Mouse (Mus musculus): Measurements from ENCODE around the gene Uchl3. TPM values are rescaled to one million over a fixed set of nuclear protein-coding genes. Genes with fewer than 3 reads are reported as not detected.

Uchl3 gene
- polyA plus RNA-seq, 1 experiment from 2014 or later = 91.5 TPM

Other genes starting within 250 kb of the Uchl3 start
- gene Tbc1d4, start 44.8 kb upstream of the Uchl3 start, polyA plus RNA-seq (2015; fragmentation: Nextera tagmentation; extraction: Ambion mirVana) = 18.5 and 21.5 TPM in 2 replicates
- 71.3 and 82.9 TPM in 2 replicates for gene Commd6, start 13.3 kb upstream of the Uchl3 start, polyA plus RNA-seq (2015; fragmentation: Nextera tagmentation; extraction: Ambion mirVana)
- gene Gm9922, start 75.8 kb downstream of the Uchl3 start, polyA plus RNA-seq (2015; fragmentation: Nextera tagmentation; extraction: Ambion mirVana) = 3.1 and 3.8 TPM in 2 replicates
- gene Lmo7, start 76.0 kb downstream of the Uchl3 start, polyA plus RNA-seq (2015; fragmentation: Nextera tagmentation; extraction: Ambion mirVana) = 138 TPM in 2 replicates

Measured in heart, embryonic 13.5 days (tissue).